Mouse (Mus musculus) forebrain, embryonic 10.5 days (tissue): Measurements from ENCODE around the gene Zfp445. TPM values are rescaled to one million over a fixed set of nuclear protein-coding genes. Genes with fewer than 3 reads are reported as not detected.

Experiments used
- DNase-seq: peaks from one replicate; pipeline ENCODE4 v3.0.0-alpha.2; 2017; ENCODE audit warnings: low spot score; ENCODE audit errors: extremely low spot score
- H3K27ac ChIP-seq: fragments of 300-500 bp; sonication (generic); 2 replicates; pipeline ENCODE4 v1.5.1; 2016; ENCODE audit warnings: mild to moderate bottlenecking
- H3K27me3 ChIP-seq: fragments of 300-500 bp; sonication (generic); 2 replicates; pipeline ENCODE4 v1.6.1; 2016; ENCODE audit warnings: mild to moderate bottlenecking; ENCODE audit not compliant: poor library complexity, severe bottlenecking
- H3K36me3 ChIP-seq: fragments of 300-500 bp; sonication (generic); replicated peaks from 2 replicates; pipeline ENCODE4 v1.6.1; 2016; ENCODE audit warnings: mild to moderate bottlenecking, moderate library complexity
- H3K4me1 ChIP-seq: fragments of 300-500 bp; sonication (generic); 2 replicates; pipeline ENCODE4 v1.6.1; 2016
- H3K4me3 ChIP-seq: fragments of 300-500 bp; sonication (generic); 2 replicates; pipeline ENCODE4 v1.5.1; 2016; ENCODE audit warnings: mild to moderate bottlenecking, moderate library complexity
- H3K9me3 ChIP-seq: fragments of 300-500 bp; sonication (generic); 2 replicates; pipeline ENCODE4 v1.6.1; 2016; ENCODE audit warnings: mild to moderate bottlenecking, moderate library complexity
- WGBS: fragments of 180-500 bp; shearing (Covaris S2); methylation state at CpG from one replicate; pipeline ENCODE4 v1.1.7; 2016; 5-methylcytosine and 5-hydroxymethylcytosine counted together
- polyA plus RNA-seq: library from polyadenylated mRNA; unstranded; fragments of >200 nt; fragmentation: Nextera tagmentation; extraction: Ambion mirVana; gene quantifications from 2 replicates; pipeline ENCODE4 v1.2.1, GENCODE M21; 2016

Zfp445 gene
- polyA plus RNA-seq = 82.3 and 83.3 TPM in 2 replicates

DNA sequence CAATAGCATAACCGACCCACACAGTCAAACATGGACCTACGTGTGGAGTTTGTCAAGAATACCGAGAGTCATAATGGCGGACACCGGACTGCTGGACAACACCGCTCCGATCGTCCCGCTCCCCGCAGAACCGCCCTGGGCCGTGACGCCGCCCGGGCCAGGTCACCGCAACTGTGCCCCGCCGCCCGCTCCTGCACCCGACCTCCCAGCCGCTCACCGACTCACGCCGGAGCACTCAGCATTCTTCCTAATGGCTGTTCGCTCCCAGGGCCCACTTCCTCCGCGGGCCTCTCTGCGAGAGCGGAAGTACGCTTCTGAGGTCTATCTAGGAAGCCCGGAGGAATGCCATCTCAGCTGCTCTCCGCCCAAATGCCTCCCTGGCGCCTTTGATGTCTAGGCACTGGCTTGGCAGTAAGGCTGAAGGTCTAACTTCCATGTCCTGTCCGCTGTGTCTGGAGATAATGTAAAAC is at the start of gene Zfp445:
TSS of gene Zfp445 (minus strand) at position 310 of the 470 bp plus-strand sequence.
- peak; percentile 89 for DNase-seq
- Histone ChIP-seq H3K4me1 (peaks cover 12% of the 10 kb centered on the region), H3K9me3 (peaks cover 20% of the 10 kb centered on the region), H3K36me3 (peaks cover 29% of the 10 kb centered on the region), H3K27me3 (no peaks in the 10 kb centered on the region), H3K27ac (peak within 1 kb of the TSS; percentile 95), H3K4me3 (peak within 1 kb of the TSS; percentile 86)
- under 1% methylated on average over 34 of the region's 34 CpGs for WGBS

DNA sequence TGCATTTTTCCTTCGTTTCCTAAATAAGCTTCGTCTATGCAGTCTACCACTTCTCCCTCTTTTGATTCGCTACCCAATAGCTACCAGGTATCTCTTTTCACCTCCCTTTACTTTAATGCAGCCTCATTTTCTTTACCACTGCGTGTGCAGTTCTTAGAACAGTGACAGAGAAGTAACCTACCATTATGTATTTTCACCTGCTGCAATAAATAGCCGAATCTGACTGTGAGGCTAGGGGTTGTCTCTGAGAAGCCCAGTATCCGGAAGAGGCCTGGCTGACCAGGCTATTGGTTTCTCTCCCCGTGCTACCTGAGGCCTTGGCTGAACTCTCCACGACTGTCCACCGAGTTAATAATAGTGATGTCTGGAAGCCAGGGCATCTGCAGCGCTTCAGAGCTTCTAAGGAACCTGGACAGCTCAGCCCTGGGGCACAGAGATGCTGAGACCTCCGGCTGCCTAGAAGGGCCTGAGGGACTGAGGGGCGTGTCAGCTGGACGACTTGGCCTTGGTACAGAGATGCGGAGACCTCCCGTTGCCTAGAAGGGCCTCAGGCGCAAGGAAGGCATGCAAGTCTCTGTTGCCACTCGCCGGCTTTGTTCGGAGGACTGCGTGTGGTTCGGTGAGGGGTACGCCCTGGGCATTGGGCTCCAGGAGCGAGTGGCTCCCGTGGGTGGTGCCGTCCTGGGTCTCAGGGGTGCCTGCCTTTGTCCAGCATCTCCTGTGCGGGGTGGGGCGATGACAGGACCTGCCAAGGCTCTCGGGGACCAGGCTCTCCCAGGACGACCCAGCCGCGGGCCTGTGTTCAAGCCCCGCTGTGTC is 37.1 kb upstream of the Zfp445 start:
- peaks cover 10% of the 10 kb centered on the region for H3K9me3 ChIP-seq
- 13% methylated on average over 32 of the region's 32 CpGs for WGBS
- peak overlapping the region; percentile 68 for H3K4me3 ChIP-seq
- H3K27ac ChIP-seq = peak overlapping the region; percentile 90
- no peaks in the 10 kb centered on the region for H3K27me3 ChIP-seq
- peak; percentile 86 for DNase-seq
- peaks cover 11% of the 10 kb centered on the region for H3K4me1 ChIP-seq
- peaks cover 31% of the 10 kb centered on the region for H3K36me3 ChIP-seq

DNA sequence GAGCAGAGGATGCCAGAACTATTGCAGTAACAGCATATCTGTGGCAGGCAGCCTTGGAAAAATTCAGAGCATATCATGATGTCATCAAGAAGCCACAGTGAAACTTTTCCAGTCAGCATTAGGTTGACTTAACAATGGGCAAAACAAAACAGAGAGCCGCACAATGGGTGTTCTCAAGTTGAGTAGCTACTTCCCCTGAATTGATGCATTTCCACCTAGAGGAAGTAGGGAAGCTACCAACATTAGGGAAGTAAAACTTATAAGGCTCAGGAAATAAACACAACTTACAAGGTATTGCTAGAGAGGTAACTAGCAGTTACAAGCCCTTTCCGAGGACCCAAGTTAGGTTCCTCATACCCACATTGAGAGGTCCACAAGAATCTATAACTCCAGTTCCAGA is 35.2 kb upstream of the Zfp445 start:
- H3K4me3 ChIP-seq = no peak overlapping the region
- WGBS = 95% methylated on average over 2 of the region's 2 CpGs

GRCm38 (mm10) chr9:122886372-122887179 is 20.8 kb upstream of the Zfp445 start:
- Histone ChIP-seq H3K36me3 (peaks cover 9% of the 10 kb centered on the region; the same call in 1 of the 2 replicates), H3K9me3 (no peaks in the 10 kb centered on the region), H3K4me1 (peaks cover 16% of the 10 kb centered on the region), H3K27me3 (0 out of 2 replicates have a peak, but pooled peaks cover 5% of the 10 kb centered on the region), H3K4me3 (peak overlapping the region; percentile 87), H3K27ac (peak overlapping the region; percentile 87)
- peak; percentile 71 for DNase-seq
- 7% methylated on average over 54 of the region's 54 CpGs for WGBS

More for the DNA sequence above, 35.2 kb upstream of the Zfp445 start:
- Histone ChIP-seq H3K4me1 (peaks cover 11% of the 10 kb centered on the region), H3K27ac (no peak overlapping the region), H3K27me3 (no peaks in the 10 kb centered on the region), H3K9me3 (peaks cover 4% of the 10 kb centered on the region), H3K36me3 (peaks cover 26% of the 10 kb centered on the region)
- DNase-seq = no peak

- Histone ChIP-seq H3K27ac (peak within 1 kb of the TSS; percentile 87), H3K4me3 (peak within 1 kb of the TSS; percentile 87), H3K27me3 (0 out of 2 replicates have a peak, but pooled peaks cover 5% of the 10 kb centered on the region), H3K36me3 (peaks cover 6% of the 10 kb centered on the region; the same call in 1 of the 2 replicates), H3K4me1 (peaks cover 16% of the 10 kb centered on the region), H3K9me3 (no peaks in the 10 kb centered on the region)
- 83% methylated on average over 3 of the region's 3 CpGs for WGBS
- no peak for DNase-seq
These were observed 19.6 kb upstream of the Zfp445 start, which contains the start of gene Zkscan7 for GRCm38 (mm10) chr9:122885385-122885784. Gene Zkscan7 (plus strand): TSS chr9:122885685.

DNA sequence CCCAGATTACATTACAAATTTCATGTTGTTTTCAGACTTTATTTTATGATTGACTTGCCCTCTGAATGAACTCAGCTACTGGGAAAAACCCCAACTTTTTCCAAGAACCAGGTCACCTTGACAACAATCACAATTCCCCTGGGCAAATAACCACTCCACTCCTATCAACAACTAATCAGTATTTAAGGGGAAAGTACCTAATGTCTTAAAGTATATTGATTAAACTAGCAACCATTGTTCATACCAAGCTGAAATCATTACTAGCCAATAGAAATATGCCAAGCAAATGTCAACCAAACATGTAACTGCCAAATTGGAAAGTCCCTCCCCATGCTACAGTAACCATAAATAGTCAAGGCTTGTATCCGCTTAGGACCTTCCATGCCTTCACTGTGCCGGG is 9.3 kb upstream of the Zfp445 start:
- no peak for DNase-seq
- Histone ChIP-seq H3K36me3 (no peaks in the 10 kb centered on the region), H3K27ac (no peak overlapping the region), H3K4me1 (no peaks in the 10 kb centered on the region), H3K9me3 (no peaks in the 10 kb centered on the region), H3K4me3 (no peak overlapping the region), H3K27me3 (no peaks in the 10 kb centered on the region)
- WGBS = 91% methylated on average over 2 of the region's 2 CpGs

DNA sequence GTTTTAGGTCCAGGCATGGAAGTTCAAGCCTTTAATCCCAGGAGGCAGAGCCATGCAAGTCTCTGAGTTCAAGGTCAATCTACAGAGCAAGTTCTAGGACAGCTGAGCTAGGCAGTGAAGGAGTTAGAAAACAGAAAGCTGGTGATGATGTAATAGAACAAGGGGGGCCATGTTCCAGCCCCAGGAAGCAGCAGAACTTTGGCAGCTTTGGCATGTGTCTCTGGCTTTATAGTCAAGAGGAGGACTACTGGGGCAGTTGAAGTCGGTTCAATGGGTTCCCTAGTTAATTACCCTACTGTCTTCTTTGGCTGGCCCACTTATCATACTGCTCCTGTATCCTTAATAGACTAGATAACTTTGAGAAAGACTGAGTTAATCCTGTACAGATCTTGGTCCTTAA is 8.8 kb upstream of the Zfp445 start:
- DNase-seq = no peak
- no peak overlapping the region for H3K4me3 ChIP-seq
- H3K9me3 ChIP-seq = no peaks in the 10 kb centered on the region
- 71% methylated on average over 1 of the region's 1 CpGs for WGBS
- no peak overlapping the region for H3K27ac ChIP-seq
- H3K4me1 ChIP-seq = no peaks in the 10 kb centered on the region
- no peaks in the 10 kb centered on the region for H3K36me3 ChIP-seq
- H3K27me3 ChIP-seq = no peaks in the 10 kb centered on the region

DNA sequence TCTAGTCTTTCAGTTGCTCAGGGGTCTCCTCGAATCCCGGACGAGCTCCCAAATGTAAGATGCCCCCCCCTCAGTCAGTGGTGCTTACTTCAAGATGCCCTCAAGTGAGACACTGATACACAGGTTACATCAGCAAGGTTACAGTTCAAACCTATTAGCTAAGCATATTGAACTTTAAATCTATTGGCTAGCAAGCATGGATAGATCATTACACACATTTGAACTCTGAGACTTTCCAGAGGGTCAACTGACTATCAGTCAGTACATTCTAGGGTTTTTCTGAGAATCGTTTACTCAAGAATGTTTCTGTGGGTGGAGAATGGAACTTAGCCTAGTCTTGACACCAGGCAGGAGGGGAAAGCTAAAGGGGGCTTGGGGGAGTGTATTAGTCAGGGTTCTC is 6.8 kb upstream of the Zfp445 start:
- DNase-seq = no peak
- Histone ChIP-seq H3K27ac (no peak overlapping the region), H3K36me3 (no peaks in the 10 kb centered on the region), H3K9me3 (no peaks in the 10 kb centered on the region), H3K4me1 (no peaks in the 10 kb centered on the region), H3K27me3 (no peaks in the 10 kb centered on the region), H3K4me3 (no peak overlapping the region)
- 81% methylated on average over 4 of the region's 4 CpGs for WGBS

- DNase-seq = no peak
- WGBS = 96% methylated on average over 4 of the region's 4 CpGs
- Histone ChIP-seq H3K27me3 (no peaks in the 10 kb centered on the region), H3K9me3 (peaks cover 15% of the 10 kb centered on the region), H3K4me1 (peaks cover 12% of the 10 kb centered on the region), H3K4me3 (peak overlapping the region; percentile 86), H3K27ac (peak overlapping the region; percentile 95), H3K36me3 (peaks cover 25% of the 10 kb centered on the region)
These were observed 386 bp upstream of the Zfp445 start for GRCm38 (mm10) chr9:122866192-122866591.

DNA sequence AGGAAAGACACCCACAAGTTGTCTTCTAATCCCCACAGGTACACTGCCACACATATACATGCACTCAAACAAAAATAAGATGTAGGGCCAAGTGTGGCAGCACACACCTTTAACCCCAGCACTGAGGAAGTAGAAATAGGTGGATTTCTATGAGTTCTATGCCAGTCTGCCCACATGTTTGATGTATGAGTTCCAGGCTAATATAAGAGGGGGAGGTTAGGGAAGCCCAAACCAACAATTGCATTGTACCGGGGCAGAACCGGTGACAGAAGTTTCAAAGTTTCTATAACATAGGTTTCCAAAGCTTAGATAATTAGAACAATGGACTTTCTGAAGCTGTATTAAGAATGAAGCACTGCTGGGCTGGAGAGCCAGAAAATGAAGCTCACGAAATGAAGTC is 958 bp downstream of the Zfp445 start:
- no peak for DNase-seq
- WGBS = 70% methylated on average over 3 of the region's 3 CpGs
- H3K27ac ChIP-seq = no peak overlapping the region
- peaks cover 28% of the 10 kb centered on the region for H3K9me3 ChIP-seq
- H3K4me3 ChIP-seq = peak overlapping the region; percentile 86
- peaks cover 12% of the 10 kb centered on the region for H3K4me1 ChIP-seq
- no peaks in the 10 kb centered on the region for H3K27me3 ChIP-seq
- H3K36me3 ChIP-seq = peaks cover 38% of the 10 kb centered on the region

- H3K36me3 ChIP-seq = peaks cover 49% of the 10 kb centered on the region
- H3K27ac ChIP-seq = no peak overlapping the region
- 95% methylated on average over 2 of the region's 2 CpGs for WGBS
These were observed 2.1 kb downstream of the Zfp445 start for GRCm38 (mm10) chr9:122863731-122864130.

DNA sequence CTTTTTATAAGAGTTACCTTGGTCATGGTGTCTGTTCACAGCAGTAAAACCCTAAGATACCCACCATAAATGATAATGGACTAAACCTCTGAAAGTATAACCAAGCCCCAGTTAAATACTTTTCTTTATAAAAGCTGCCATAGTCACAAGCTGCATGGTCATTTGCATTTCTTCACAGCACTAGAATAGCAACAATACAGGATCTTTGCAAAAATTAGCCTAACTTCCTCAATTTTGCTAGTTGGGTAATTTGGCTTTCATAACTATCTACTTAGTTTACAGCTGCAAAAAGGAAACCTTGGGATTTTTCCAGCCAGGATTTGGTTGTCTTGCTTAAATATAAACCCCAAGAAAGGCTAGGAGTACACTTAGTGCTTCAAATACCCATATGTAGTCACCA is 5.1 kb downstream of the Zfp445 start:
- no peaks in the 10 kb centered on the region for H3K27me3 ChIP-seq
- H3K27ac ChIP-seq = no peak overlapping the region
- no peak overlapping the region for H3K4me3 ChIP-seq
- peaks cover 79% of the 10 kb centered on the region for H3K36me3 ChIP-seq
- peaks cover 38% of the 10 kb centered on the region for H3K9me3 ChIP-seq
- no peak for DNase-seq
- H3K4me1 ChIP-seq = peaks cover 12% of the 10 kb centered on the region

More at GRCm38 (mm10) chr9:122863731-122864130, 2.1 kb downstream of the Zfp445 start:
- no peak for DNase-seq
- no peak overlapping the region for H3K4me3 ChIP-seq
- no peaks in the 10 kb centered on the region for H3K27me3 ChIP-seq
- H3K9me3 ChIP-seq = peaks cover 40% of the 10 kb centered on the region
- peaks cover 12% of the 10 kb centered on the region for H3K4me1 ChIP-seq
